Mouse (Mus musculus) kidney, embryonic 15.5 days (tissue): ENCODE measurements around the gene Meis1. TPM values are rescaled to one million over a fixed set of nuclear protein-coding genes. Genes with fewer than 3 reads are reported as not detected.

Experiments used
- ATAC-seq: fragments of 200-750 bp; cut with Nextera tagmentation; replicated peaks from 2 replicates; pipeline ENCODE4 v1.8.0; 2017; ENCODE audit warnings: moderate TSS enrichment; ENCODE audit not compliant: low FRiP score
- H3K27ac ChIP-seq: fragments of 300-500 bp; sonication (generic); 2 replicates; pipeline ENCODE4 v1.5.1; 2015; ENCODE audit warnings: mild to moderate bottlenecking, inconsistent platforms
- H3K27me3 ChIP-seq: fragments of 300-500 bp; sonication (generic); 2 replicates; pipeline ENCODE4 v1.6.1; 2015; ENCODE audit warnings: inconsistent platforms
- H3K36me3 ChIP-seq: fragments of 300-500 bp; sonication (generic); 2 replicates; pipeline ENCODE4 v1.6.1; 2015; ENCODE audit warnings: inconsistent platforms
- H3K4me1 ChIP-seq: fragments of 300-500 bp; sonication (generic); 2 replicates; pipeline ENCODE4 v1.6.1; 2015; ENCODE audit warnings: inconsistent platforms
- H3K4me2 ChIP-seq: fragments of 300-500 bp; sonication (generic); 2 replicates; pipeline ENCODE4 v1.6.1; 2015; ENCODE audit warnings: moderate library complexity, mild to moderate bottlenecking, inconsistent platforms
- H3K4me3 ChIP-seq: fragments of 300-500 bp; sonication (generic); replicated peaks from 2 replicates; pipeline ENCODE4 v1.5.1; 2015; ENCODE audit warnings: mild to moderate bottlenecking, inconsistent platforms
- H3K9ac ChIP-seq: fragments of 300-500 bp; sonication (generic); 2 replicates; pipeline ENCODE4 v1.6.1; 2015; ENCODE audit warnings: mild to moderate bottlenecking, inconsistent platforms
- H3K9me3 ChIP-seq: fragments of 300-500 bp; sonication (generic); replicated peaks from 2 replicates; pipeline ENCODE4 v1.6.1; 2016; ENCODE audit warnings: inconsistent platforms
- WGBS: fragments of 180-500 bp; shearing (Covaris S2); methylation state at CpG from one replicate; pipeline ENCODE4 v1.1.7; 2015; ENCODE audit warnings: mixed read lengths; 5-methylcytosine and 5-hydroxymethylcytosine counted together
- polyA plus RNA-seq: library from polyadenylated mRNA; unstranded; fragments of >200 nt; fragmentation: Nextera tagmentation; extraction: Ambion mirVana; gene quantifications from 2 replicates; pipeline ENCODE4 v1.2.1, GENCODE M21; 2015

Meis1 gene
- polyA plus RNA-seq, 1 experiment from 2014 or later: 130 TPM

DNA sequence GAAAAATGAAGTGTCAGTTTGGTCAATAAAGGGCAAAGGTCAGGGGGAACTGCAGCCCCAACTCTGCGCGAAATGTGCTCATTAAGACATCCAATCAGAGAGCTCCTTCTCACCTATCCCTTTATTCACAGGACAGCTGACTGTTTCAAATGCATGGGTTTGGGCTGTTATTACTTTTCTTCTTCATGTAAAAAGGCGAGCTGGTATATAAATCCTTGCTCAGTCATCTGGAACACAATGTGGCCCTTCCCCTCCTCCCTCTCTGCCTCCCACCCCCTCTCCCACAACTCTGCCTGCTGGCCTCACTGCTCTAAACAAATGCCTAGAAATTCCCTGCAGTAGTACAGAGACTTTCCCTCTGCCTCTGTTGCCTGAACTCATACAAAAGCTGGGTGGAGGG is 36.5 kb downstream of the Meis1 start:
- no peak overlapping the region; the same call in 1 of the 2 replicates for H3K27ac ChIP-seq
- no peak overlapping the region for H3K9ac ChIP-seq
- H3K9me3 ChIP-seq: no peaks in the 10 kb centered on the region
- H3K27me3 ChIP-seq: no peaks in the 10 kb centered on the region
- WGBS: 44% methylated on average over 3 of the region's 3 CpGs
- no peak overlapping the region for H3K4me2 ChIP-seq
- H3K36me3 ChIP-seq: peaks cover 49% of the 10 kb centered on the region
- peaks cover 14% of the 10 kb centered on the region for H3K4me1 ChIP-seq
- H3K4me3 ChIP-seq: no peak overlapping the region
- peak; percentile 43; the same call in 1 of the 2 replicates for ATAC-seq

- no peak overlapping the region for H3K4me2 ChIP-seq
- WGBS: 60% methylated on average over 4 of the region's 4 CpGs
- H3K36me3 ChIP-seq: peaks cover 46% of the 10 kb centered on the region
- no peak overlapping the region for H3K4me3 ChIP-seq
- no peak overlapping the region for H3K9ac ChIP-seq
- ATAC-seq: no peak
- no peaks in the 10 kb centered on the region for H3K27me3 ChIP-seq
- peaks cover 14% of the 10 kb centered on the region for H3K4me1 ChIP-seq
- H3K9me3 ChIP-seq: no peaks in the 10 kb centered on the region
- H3K27ac ChIP-seq: no peak overlapping the region
These were observed 37.4 kb downstream of the Meis1 start for GRCm38 (mm10) chr11:18981367-18981766.

GRCm38 (mm10) chr11:18980615-18981014 is 38.2 kb downstream of the Meis1 start:
- WGBS: 51% methylated on average over 5 of the region's 5 CpGs
- H3K9ac ChIP-seq: no peak overlapping the region

GRCm38 (mm10) chr11:18975087-18975486 is 43.7 kb downstream of the Meis1 start:
- peaks cover 33% of the 10 kb centered on the region for H3K4me1 ChIP-seq
- H3K9ac ChIP-seq: no peak overlapping the region
- H3K4me3 ChIP-seq: no peak overlapping the region
- WGBS: 97% methylated on average over 1 of the region's 1 CpGs
- H3K27ac ChIP-seq: no peak overlapping the region
- H3K27me3 ChIP-seq: no peaks in the 10 kb centered on the region
- ATAC-seq: no peak
- H3K36me3 ChIP-seq: peaks cover 35% of the 10 kb centered on the region
- H3K9me3 ChIP-seq: no peaks in the 10 kb centered on the region
- H3K4me2 ChIP-seq: no peak overlapping the region

More at GRCm38 (mm10) chr11:18980615-18981014, 38.2 kb downstream of the Meis1 start:
- ATAC-seq: no peak
- Histone ChIP-seq H3K4me3 (no peak overlapping the region), H3K4me1 (peaks cover 17% of the 10 kb centered on the region), H3K36me3 (peaks cover 43% of the 10 kb centered on the region), H3K9me3 (no peaks in the 10 kb centered on the region), H3K27me3 (no peaks in the 10 kb centered on the region), H3K27ac (no peak overlapping the region), H3K4me2 (no peak overlapping the region)

DNA sequence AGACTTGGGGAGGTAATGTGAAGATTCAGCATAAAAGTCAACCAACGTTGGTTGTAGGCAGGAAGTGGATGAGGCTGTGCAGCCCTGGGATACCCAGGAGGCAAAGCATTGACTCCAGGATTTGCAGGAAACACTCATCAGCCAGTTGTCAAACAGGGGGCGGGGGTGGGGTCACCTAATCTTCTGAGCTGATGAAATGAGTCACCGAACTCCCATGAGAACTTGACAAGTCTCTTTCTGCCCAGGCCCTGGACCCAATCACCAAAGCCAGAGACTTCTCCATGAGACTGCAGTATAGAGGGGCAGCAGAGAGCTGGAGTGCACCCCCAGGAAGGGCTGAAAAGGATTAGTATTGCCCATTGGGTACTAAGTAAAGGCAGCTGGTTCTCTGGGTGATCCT is 45.0 kb downstream of the Meis1 start:
- H3K9ac ChIP-seq: no peak overlapping the region
- no peak overlapping the region for H3K4me3 ChIP-seq
- H3K27me3 ChIP-seq: no peaks in the 10 kb centered on the region
- H3K4me2 ChIP-seq: no peak overlapping the region
- peaks cover 37% of the 10 kb centered on the region for H3K4me1 ChIP-seq
- ATAC-seq: no peak
- no peak overlapping the region for H3K27ac ChIP-seq
- 32% methylated on average over 3 of the region's 3 CpGs for WGBS
- no peaks in the 10 kb centered on the region for H3K9me3 ChIP-seq
- H3K36me3 ChIP-seq: peaks cover 40% of the 10 kb centered on the region

GRCm38 (mm10) chr11:18972968-18973367 is 45.8 kb downstream of the Meis1 start:
- H3K36me3 ChIP-seq: peaks cover 41% of the 10 kb centered on the region
- ATAC-seq: no peak
- no peak overlapping the region for H3K27ac ChIP-seq
- no peaks in the 10 kb centered on the region for H3K9me3 ChIP-seq
- H3K4me2 ChIP-seq: no peak overlapping the region
- peaks cover 37% of the 10 kb centered on the region for H3K4me1 ChIP-seq
- H3K27me3 ChIP-seq: no peaks in the 10 kb centered on the region
- no peak overlapping the region for H3K4me3 ChIP-seq
- H3K9ac ChIP-seq: no peak overlapping the region

- Histone ChIP-seq H3K9me3 (no peaks in the 10 kb centered on the region), H3K4me2 (no peak overlapping the region), H3K27ac (peak overlapping the region; percentile 34; the same call in 1 of the 2 replicates), H3K36me3 (peaks cover 32% of the 10 kb centered on the region), H3K9ac (no peak overlapping the region), H3K4me3 (no peak overlapping the region), H3K27me3 (no peaks in the 10 kb centered on the region), H3K4me1 (peaks cover 37% of the 10 kb centered on the region)
- 23% methylated on average over 3 of the region's 3 CpGs for WGBS
- peak; percentile 25; the same call in 1 of the 2 replicates for ATAC-seq
These were observed 47.2 kb downstream of the Meis1 start for GRCm38 (mm10) chr11:18971551-18971950.

- no peak overlapping the region for H3K4me3 ChIP-seq
- no peaks in the 10 kb centered on the region for H3K27me3 ChIP-seq
- H3K4me1 ChIP-seq: peaks cover 40% of the 10 kb centered on the region
- no peak overlapping the region for H3K4me2 ChIP-seq
- no peak overlapping the region for H3K9ac ChIP-seq
- no peaks in the 10 kb centered on the region for H3K9me3 ChIP-seq
- ATAC-seq: no peak
- WGBS: 71% methylated on average over 2 of the region's 2 CpGs
- peaks cover 20% of the 10 kb centered on the region for H3K36me3 ChIP-seq
- H3K27ac ChIP-seq: no peak overlapping the region
These were observed 48.9 kb downstream of the Meis1 start for GRCm38 (mm10) chr11:18969920-18970336.

DNA sequence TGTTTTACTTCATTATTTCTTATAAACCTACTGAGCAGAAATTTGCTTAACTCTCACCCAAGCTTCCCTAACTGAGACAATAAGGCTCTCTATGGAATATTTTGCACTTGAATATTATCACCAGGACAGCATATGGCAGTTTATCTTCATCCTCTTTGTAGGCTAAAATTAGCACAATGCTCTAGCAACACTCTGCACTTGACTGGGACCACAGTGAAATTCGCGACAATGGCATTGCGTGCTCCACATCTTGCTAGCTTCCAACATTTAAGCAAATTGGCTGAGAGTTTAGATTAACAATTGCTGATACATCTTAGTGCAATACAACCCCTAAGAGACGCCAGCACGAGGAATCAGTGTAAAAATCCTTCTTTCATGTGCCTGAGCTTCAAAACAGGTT is 54.4 kb downstream of the Meis1 start:
- no peaks in the 10 kb centered on the region for H3K27me3 ChIP-seq
- H3K4me2 ChIP-seq: no peak overlapping the region
- H3K27ac ChIP-seq: no peak overlapping the region
- ATAC-seq: no peak
- no peaks in the 10 kb centered on the region for H3K9me3 ChIP-seq
- WGBS: 71% methylated on average over 5 of the region's 5 CpGs
- no peak overlapping the region for H3K4me3 ChIP-seq
- peaks cover 33% of the 10 kb centered on the region for H3K4me1 ChIP-seq
- no peak overlapping the region for H3K9ac ChIP-seq
- H3K36me3 ChIP-seq: peaks cover 14% of the 10 kb centered on the region; the same call in 1 of the 2 replicates

DNA sequence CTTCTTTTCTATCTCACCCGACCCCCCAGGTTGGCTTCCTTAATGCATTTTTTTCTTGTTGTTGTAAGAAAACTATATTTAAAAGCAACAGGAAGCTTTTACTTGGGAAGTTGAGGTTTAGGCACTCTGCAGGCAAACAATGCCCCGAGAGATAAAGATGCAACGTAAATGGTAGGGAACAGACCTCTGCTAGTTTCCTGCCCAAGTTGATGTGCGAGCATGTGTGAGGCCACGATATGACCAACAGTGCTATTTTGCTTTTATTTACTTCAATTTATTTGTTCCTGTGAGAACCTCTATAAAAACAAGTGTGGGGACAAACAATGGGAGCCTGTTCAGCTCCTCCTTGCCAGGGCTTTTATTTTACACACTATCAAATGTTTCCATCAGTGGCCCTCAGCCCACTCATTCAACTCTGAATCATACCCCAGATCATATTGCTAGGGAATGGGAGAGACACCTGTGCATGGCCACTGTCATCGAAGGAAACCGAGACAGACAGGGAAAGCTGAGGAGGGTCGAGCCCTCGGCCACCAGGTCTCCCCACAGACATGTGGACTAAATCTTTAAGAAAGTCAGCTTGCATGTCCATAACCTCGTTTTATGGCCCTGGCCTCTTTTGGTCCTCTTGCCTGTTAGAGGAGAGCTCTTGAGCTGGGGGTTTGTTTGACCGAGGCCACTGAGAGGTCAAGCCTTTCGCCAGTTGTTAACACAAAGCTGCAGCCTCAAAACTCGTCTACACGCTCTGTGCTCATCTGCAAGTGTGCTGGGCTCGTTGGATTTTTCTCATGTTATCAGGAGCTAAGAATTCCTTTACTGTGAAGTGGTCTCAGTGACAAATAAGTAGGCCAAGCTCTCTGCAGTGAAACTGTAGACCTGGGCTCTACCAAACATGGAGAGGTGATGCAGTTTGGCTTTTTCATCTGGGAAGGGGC is 55.3 kb downstream of the Meis1 start:
- Histone ChIP-seq H3K9ac (no peak overlapping the region), H3K27ac (peak overlapping the region; percentile 61), H3K4me3 (no peak overlapping the region), H3K36me3 (peaks cover 5% of the 10 kb centered on the region; the same call in 1 of the 2 replicates), H3K4me1 (peaks cover 42% of the 10 kb centered on the region), H3K9me3 (no peaks in the 10 kb centered on the region), H3K27me3 (no peaks in the 10 kb centered on the region), H3K4me2 (no peak overlapping the region)
- 26% methylated on average over 15 of the region's 15 CpGs for WGBS
- peak; percentile 82 for ATAC-seq

DNA sequence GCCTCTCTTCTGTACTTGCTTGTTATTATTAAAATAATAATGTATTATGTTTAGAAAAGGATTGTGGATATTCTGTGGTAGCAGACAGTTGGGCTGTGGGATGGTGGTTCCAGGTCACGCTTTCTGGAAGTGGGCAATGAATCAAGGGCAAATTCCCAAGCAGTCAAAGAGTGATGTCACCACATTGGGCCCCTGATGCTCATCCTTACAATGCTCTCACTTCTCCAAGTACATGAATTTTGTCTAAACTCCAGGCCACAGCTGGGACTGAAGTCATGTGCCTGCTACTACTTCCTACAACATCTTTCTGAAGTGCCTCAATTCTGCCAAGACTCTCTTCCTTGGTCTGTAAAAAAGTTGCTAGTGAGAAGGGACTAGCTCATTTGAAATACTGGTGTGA is 59.3 kb downstream of the Meis1 start:
- Histone ChIP-seq H3K9ac (no peak overlapping the region), H3K9me3 (no peaks in the 10 kb centered on the region), H3K27ac (no peak overlapping the region), H3K36me3 (0 out of 2 replicates have a peak, but pooled peaks cover 3% of the 10 kb centered on the region), H3K4me3 (no peak overlapping the region), H3K4me1 (peaks cover 53% of the 10 kb centered on the region), H3K27me3 (no peaks in the 10 kb centered on the region), H3K4me2 (no peak overlapping the region)
- ATAC-seq: no peak
- WGBS: 57% methylated on average over 1 of the region's 1 CpGs
